Mouse (Mus musculus) stomach, adult 2 months (tissue): ENCODE data around the gene Ikbip. TPM values are rescaled to one million over a fixed set of nuclear protein-coding genes. Genes with fewer than 3 reads are reported as not detected.

Source experiments
- polyA plus RNA-seq: library from polyadenylated mRNA; depleted of rRNA; stranded (reverse); fragments of >200 nt; gene quantifications from 2 replicates; pipeline ENCODE4 v1.2.3, GENCODE M21; 2012; rRNA removed

Gene Ikbip
- polyA plus RNA-seq: 0.66 and 0.83 TPM in 2 replicates

DNA sequence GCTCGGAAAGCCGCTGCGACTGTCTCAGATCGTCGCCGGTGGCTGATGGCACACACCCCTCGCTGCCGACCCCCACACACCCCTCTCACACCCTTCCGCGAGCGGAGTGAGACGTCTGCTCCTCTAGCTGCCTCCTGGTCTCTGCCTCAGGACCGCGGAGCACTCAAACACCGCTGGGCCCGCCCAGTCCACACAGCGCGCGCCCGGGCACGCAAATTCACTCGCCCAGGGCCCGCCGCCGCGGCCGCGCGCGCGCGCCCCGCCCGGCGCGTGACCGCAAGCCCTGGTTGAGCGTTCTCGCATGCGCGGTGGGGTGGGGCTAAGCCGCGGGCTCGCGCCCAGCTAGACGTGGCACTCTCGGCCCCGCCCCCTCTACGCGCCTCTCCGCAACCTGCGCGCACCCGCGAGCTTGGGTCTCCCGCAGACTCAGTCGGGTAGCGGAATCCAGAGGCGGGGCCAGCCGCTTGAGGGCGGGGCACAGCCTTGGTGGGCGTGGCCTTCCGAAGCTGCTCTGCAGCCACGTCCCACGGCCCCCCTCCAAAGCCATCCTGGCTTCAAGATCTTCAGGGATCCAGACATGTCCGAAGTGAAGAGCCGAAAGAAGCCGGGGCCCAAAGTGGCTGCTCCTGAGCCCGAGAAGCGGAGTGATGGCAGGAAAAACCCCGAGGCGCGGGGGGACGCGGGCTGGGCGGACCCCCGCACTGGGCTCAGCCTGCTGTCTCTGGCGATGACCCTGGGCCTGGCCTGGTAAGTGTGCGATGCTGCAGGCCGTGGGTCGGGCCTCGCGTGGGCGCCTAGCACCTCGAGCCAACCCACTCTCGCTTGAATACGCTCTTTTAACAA lies at the start of gene Ikbip, which contains the start of gene Apaf1:
Gene Ikbip, plus strand, starts transcription at position 391 of the 843 bp plus-strand sequence.
Gene Apaf1, minus strand, starts transcription at position 221 of the 843 bp plus-strand sequence.

GRCm38 (mm10) chr10:91123828-91124822 lies 41.4 kb downstream of the Ikbip start, which contains the start of gene Slc25a3:
Slc25a3 (minus strand) TSS chr10:91124059.

Other genes starting within 250 kb of the Ikbip start
- gene Apaf1, start 170 bp upstream of the Ikbip start, polyA plus RNA-seq: 1.5 and 1.7 TPM in 2 replicates
- 572 and 759 TPM in 2 replicates for gene Slc25a3, start 41.1 kb downstream of the Ikbip start, polyA plus RNA-seq
- gene Tmpo, start 98.4 kb downstream of the Ikbip start, polyA plus RNA-seq: 11.2 and 15.9 TPM in 2 replicates